ENCODE assay signal across 18 mouse cellular contexts in genomic region chr6:12380717-12381116, GRCm38 (mm10).
DNase-seq lines count a peak whose midpoint lies in the region; ATAC-seq and TF ChIP-seq lines count a peak whose summit lies in the region.
"Had no signal": no experiment of that assay in that cellular context is flagged by ENCODE, and none has a peak within 500 bp of the region (broad histone marks: within the 10 kb centered on the region; RNA-seq: fewer than 3 reads in every experiment).

No protein-coding gene starts in this region.

- no peak overlapping the region for H3K4me3 ChIP-seq in forebrain, embryonic 14.5 days (ENCODE audit: low read depth, low read length)
- H3K4me3 ChIP-seq in forebrain, embryonic 11.5 days (ENCODE audit: low read depth, low read length), result no peak overlapping the region
- H3K4me3 ChIP-seq in hindbrain, embryonic 13.5 days, result no peak overlapping the region
- no peak overlapping the region for H3K4me3 ChIP-seq in hindbrain, embryonic 10.5 days
- H3K4me3 ChIP-seq in layer of hippocampus, adult 2 months, result no peak overlapping the region
- H3K4me3 ChIP-seq: embryonic facial prominence, embryonic 12.5 days; embryonic facial prominence, embryonic 15.5 days; heart, adult 2 months; heart, embryonic 10.5 days; heart, embryonic 13.5 days had no signal

- 42% methylated on average over 2 of the region's 2 CpGs for WGBS in forebrain, embryonic 14.5 days
- 93% methylated on average over 2 of the region's 2 CpGs for WGBS in forebrain, embryonic 11.5 days
- WGBS in hindbrain, embryonic 13.5 days, result 73% methylated on average over 2 of the region's 2 CpGs
- WGBS in hindbrain, embryonic 10.5 days, result 90% methylated on average over 2 of the region's 2 CpGs

- no peaks in the 10 kb centered on the region for H3K9me3 ChIP-seq in forebrain, embryonic 14.5 days (replicated peaks; ENCODE audit: control insufficient read depth, low read length)
- no peaks in the 10 kb centered on the region for H3K9me3 ChIP-seq in forebrain, embryonic 11.5 days (ENCODE audit: control insufficient read depth, low read length)
- H3K9me3 ChIP-seq in hindbrain, embryonic 13.5 days, result no peaks in the 10 kb centered on the region
- no peaks in the 10 kb centered on the region for H3K9me3 ChIP-seq in hindbrain, embryonic 10.5 days
- H3K9me3 ChIP-seq: embryonic facial prominence, embryonic 12.5 days; embryonic facial prominence, embryonic 15.5 days; G1E; heart, embryonic 10.5 days; heart, embryonic 13.5 days had no signal

- H3K27me3 ChIP-seq in forebrain, embryonic 14.5 days (replicated peaks; ENCODE audit: control insufficient read depth, insufficient read depth, low read length), result no peaks in the 10 kb centered on the region
- no peaks in the 10 kb centered on the region for H3K27me3 ChIP-seq in forebrain, embryonic 11.5 days (ENCODE audit: control insufficient read depth, insufficient read depth, low read length)
- no peaks in the 10 kb centered on the region for H3K27me3 ChIP-seq in hindbrain, embryonic 13.5 days
- no peaks in the 10 kb centered on the region for H3K27me3 ChIP-seq in hindbrain, embryonic 10.5 days (ENCODE audit: insufficient read depth, poor library complexity, severe bottlenecking)
- H3K27me3 ChIP-seq: CH12.LX; embryonic facial prominence, embryonic 12.5 days; embryonic facial prominence, embryonic 15.5 days; heart, embryonic 13.5 days; Patski had no signal

- ATAC-seq in forebrain, embryonic 14.5 days, result peak; percentile 44
- ATAC-seq in forebrain, embryonic 11.5 days (replicated peaks; ENCODE audit: low FRiP score), result no peak
- ATAC-seq in hindbrain, embryonic 13.5 days (ENCODE audit: low FRiP score), result peak; percentile 67; the same call in 1 of the 2 replicates
- ATAC-seq: intestine, postnatal 0 days; Patski had no signal

- no peak for TF ChIP-seq CTCF in layer of hippocampus, adult 2 months (conservative IDR thresholded peaks at IDR 0.05)

- no peak for DNase-seq in forebrain, embryonic 14.5 days (ENCODE audit: low spot score)
- DNase-seq in forebrain, embryonic 11.5 days (ENCODE audit: low spot score), result no peak
- no peak for DNase-seq in hindbrain, embryonic 10.5 days (ENCODE audit: low spot score)
- DNase-seq in layer of hippocampus, adult 2 months (ENCODE audit: low spot score in 2 of 2), result no peak
- no peak for DNase-seq in layer of hippocampus, adult 18-20 months (ENCODE audit: low spot score in 2 of 2)
- no peak for DNase-seq in cerebellum, postnatal 14 days
- DNase-seq: B cell, adult 2 months; gastrocnemius, postnatal 36 days had no signal

- no peak overlapping the region for H3K4me2 ChIP-seq in forebrain, embryonic 14.5 days (ENCODE audit: low read length)
- H3K4me2 ChIP-seq in forebrain, embryonic 11.5 days (ENCODE audit: low read depth, low read length, severe bottlenecking), result no peak overlapping the region
- H3K4me2 ChIP-seq in hindbrain, embryonic 13.5 days, result no peak overlapping the region
- H3K4me2 ChIP-seq: embryonic facial prominence, embryonic 12.5 days; embryonic facial prominence, embryonic 15.5 days; heart, embryonic 13.5 days had no signal

- 0 out of 2 replicates have a peak, but pooled peaks cover 2% of the 10 kb centered on the region for H3K4me1 ChIP-seq in forebrain, embryonic 14.5 days (ENCODE audit: control insufficient read depth, insufficient read depth, low read length)
- no peaks in the 10 kb centered on the region for H3K4me1 ChIP-seq in forebrain, embryonic 11.5 days (replicated peaks; ENCODE audit: control insufficient read depth, insufficient read depth, low read length)
- H3K4me1 ChIP-seq in hindbrain, embryonic 13.5 days (replicated peaks), result no peaks in the 10 kb centered on the region
- no peaks in the 10 kb centered on the region for H3K4me1 ChIP-seq in hindbrain, embryonic 10.5 days (replicated peaks)
- H3K4me1 ChIP-seq: embryonic facial prominence, embryonic 12.5 days; embryonic facial prominence, embryonic 15.5 days; heart, embryonic 10.5 days; heart, embryonic 13.5 days had no signal

- no peaks in the 10 kb centered on the region for H3K36me3 ChIP-seq in forebrain, embryonic 14.5 days (ENCODE audit: control insufficient read depth, insufficient read depth, low read length)
- no peaks in the 10 kb centered on the region for H3K36me3 ChIP-seq in forebrain, embryonic 11.5 days (ENCODE audit: control insufficient read depth, insufficient read depth, low read length)
- peaks cover 8% of the 10 kb centered on the region for H3K36me3 ChIP-seq in hindbrain, embryonic 13.5 days
- H3K36me3 ChIP-seq in hindbrain, embryonic 10.5 days, result 0 out of 2 replicates have a peak, but pooled peaks cover 6% of the 10 kb centered on the region
- H3K36me3 ChIP-seq: embryonic facial prominence, embryonic 12.5 days; embryonic facial prominence, embryonic 15.5 days; G1E; heart, embryonic 10.5 days; heart, embryonic 13.5 days had no signal

- no peak overlapping the region for H3K9ac ChIP-seq in forebrain, embryonic 14.5 days (ENCODE audit: low read length)
- H3K9ac ChIP-seq in forebrain, embryonic 11.5 days (ENCODE audit: low read length), result no peak overlapping the region
- no peak overlapping the region for H3K9ac ChIP-seq in hindbrain, embryonic 13.5 days
- H3K9ac ChIP-seq: embryonic facial prominence, embryonic 12.5 days; embryonic facial prominence, embryonic 15.5 days; heart, embryonic 13.5 days had no signal

- H3K27ac ChIP-seq in forebrain, embryonic 14.5 days (ENCODE audit: low read depth, low read length), result no peak overlapping the region
- H3K27ac ChIP-seq in forebrain, embryonic 11.5 days (ENCODE audit: low read depth, low read length), result no peak overlapping the region
- H3K27ac ChIP-seq in hindbrain, embryonic 13.5 days, result no peak overlapping the region
- no peak overlapping the region for H3K27ac ChIP-seq in hindbrain, embryonic 10.5 days
- peak overlapping the region; percentile 5; the same call in 1 of the 2 replicates for H3K27ac ChIP-seq in layer of hippocampus, adult 2 months
- H3K27ac ChIP-seq: embryonic facial prominence, embryonic 12.5 days; embryonic facial prominence, embryonic 15.5 days; heart, adult 2 months; heart, embryonic 10.5 days; heart, embryonic 13.5 days had no signal
